Mouse (Mus musculus) MEL (cell line): ENCODE measurements around the gene Slc25a21. TPM values are rescaled to one million over a fixed set of nuclear protein-coding genes. Genes with fewer than 3 reads are reported as not detected.
A peak's percentile ranks its signal among the peaks of the same experiment; 100 is the strongest.

Experiments used
- DNase-seq: peaks from one replicate; pipeline ENCODE4 v3.0.0; 2011; ENCODE audit warnings: low read depth, low spot score
- H3K27ac ChIP-seq: 2 replicates; pipeline ENCODE4 v1.5.1; 2012; ENCODE audit warnings: low read depth, mild to moderate bottlenecking, control low read depth, low read length, moderate library complexity; ENCODE audit not compliant: control insufficient read depth
- H3K27me3 ChIP-seq, 2 experiments: fragments of 150-350 bp in 1 of 2; sonication (generic) in 1 of 2; 2 replicates each; pipeline ENCODE4 v1.6.1; 2012; ENCODE audit warnings: low read length in 2 of 2, mild to moderate bottlenecking in 2 of 2, improper control_type of control experiment in 1 of 2, moderate library complexity in 1 of 2; ENCODE audit not compliant: insufficient read depth in 2 of 2, control insufficient read depth in 1 of 2
- H3K36me3 ChIP-seq, 2 experiments: 2 replicates each; pipeline ENCODE4 v1.6.1; 2012 to 2014; ENCODE audit warnings: low read length in 2 of 2, improper control_type of control experiment in 1 of 2, inconsistent platforms in 1 of 2, mild to moderate bottlenecking in 1 of 2; ENCODE audit not compliant: insufficient read depth in 2 of 2, control insufficient read depth in 1 of 2
- H3K4me1 ChIP-seq, 2 experiments: fragments of 150-350 bp in 1 of 2; sonication (generic) in 1 of 2; 2 replicates each; pipeline ENCODE4 v1.6.1; 2012; ENCODE audit warnings: low read length in 2 of 2, improper control_type of control experiment in 1 of 2, mild to moderate bottlenecking in 1 of 2; ENCODE audit not compliant: insufficient read depth in 2 of 2, control insufficient read depth in 1 of 2
- H3K4me3 ChIP-seq, 2 experiments: fragments of 150-350 bp in 1 of 2; sonication (generic) in 1 of 2; 2 replicates each; pipeline ENCODE4 v1.5.1; 2012; ENCODE audit warnings: low read depth in 2 of 2, low read length in 2 of 2, mild to moderate bottlenecking in 2 of 2, moderate library complexity in 2 of 2, control low read depth in 1 of 2, improper control_type of control experiment in 1 of 2; ENCODE audit not compliant: control insufficient read depth in 1 of 2, insufficient read depth in 1 of 2
- H3K79me2 ChIP-seq: 2 replicates; pipeline ENCODE4 v1.6.1; 2012; ENCODE audit warnings: mild to moderate bottlenecking, low read length, moderate library complexity; ENCODE audit not compliant: control insufficient read depth, poor library complexity, insufficient read depth
- H3K9ac ChIP-seq: 2 replicates; pipeline ENCODE4 v1.6.1; 2012; ENCODE audit warnings: low read depth, mild to moderate bottlenecking, control low read depth, low read length, moderate library complexity; ENCODE audit not compliant: control insufficient read depth, poor library complexity, severe bottlenecking
- H3K9me3 ChIP-seq: fragments of 150-350 bp; sonication (generic); replicated peaks from 2 replicates; pipeline ENCODE4 v1.6.1; 2012; ENCODE audit warnings: mild to moderate bottlenecking, low read length, improper control_type of control experiment, moderate library complexity; ENCODE audit not compliant: insufficient read depth
- BHLHE40 ChIP-seq: IDR thresholded peaks from 2 replicates; pipeline ENCODE4 v1.6.1; 2012; ENCODE audit warnings: low read depth, mild to moderate bottlenecking, inconsistent platforms, low read length, improper control_type of control experiment, borderline replicate concordance
- CHD1 ChIP-seq: IDR thresholded peaks from 2 replicates; pipeline ENCODE4 v1.6.1; 2012; ENCODE audit warnings: low read depth, mild to moderate bottlenecking, inconsistent platforms, low read length, improper control_type of control experiment
- CHD2 ChIP-seq: IDR thresholded peaks from 2 replicates; pipeline ENCODE4 v1.6.1; 2011; ENCODE audit warnings: low read length, improper control_type of control experiment
- CTCF ChIP-seq, 3 experiments: IDR thresholded peaks in 2 of 3; conservative IDR thresholded peaks in 1 of 3; 2 replicates each; pipeline ENCODE4 v1.5.1; 2011 to 2012; ENCODE audit warnings: low read length in 3 of 3, low read depth in 2 of 3, mild to moderate bottlenecking in 2 of 3, improper control_type of control experiment in 1 of 3, inconsistent platforms in 1 of 3, mixed read lengths in 1 of 3, moderate library complexity in 1 of 3; ENCODE audit not compliant: control insufficient read depth in 1 of 3, insufficient read depth in 1 of 3, poor library complexity in 1 of 3, severe bottlenecking in 1 of 3
- ELF1 ChIP-seq: IDR thresholded peaks from 2 replicates; pipeline ENCODE4 v1.6.1; 2014; ENCODE audit warnings: low read depth, mild to moderate bottlenecking, inconsistent platforms, low read length, improper control_type of control experiment, moderate library complexity
- EP300 ChIP-seq, 2 experiments: IDR thresholded peaks; 2 replicates each; pipeline ENCODE4 v1.6.1; 2011; ENCODE audit warnings: improper control_type of control experiment in 2 of 2, low read length in 2 of 2, low read depth in 1 of 2, mild to moderate bottlenecking in 1 of 2
- ETS1 ChIP-seq: IDR thresholded peaks from 2 replicates; pipeline ENCODE4 v1.6.1; 2012; ENCODE audit warnings: low read depth, mild to moderate bottlenecking, inconsistent platforms, low read length, improper control_type of control experiment, moderate library complexity
- GABPA ChIP-seq: IDR thresholded peaks from 2 replicates; pipeline ENCODE4 v1.6.1; 2012; ENCODE audit warnings: low read depth, mild to moderate bottlenecking, inconsistent platforms, low read length, improper control_type of control experiment, moderate library complexity
- GATA1 ChIP-seq: IDR thresholded peaks from 2 replicates; pipeline ENCODE4 v1.6.1; 2011; ENCODE audit warnings: low read depth, low read length, improper control_type of control experiment
- HCFC1 ChIP-seq: IDR thresholded peaks from 2 replicates; pipeline ENCODE4 v1.6.1; 2012; ENCODE audit warnings: low read depth, mild to moderate bottlenecking, inconsistent platforms, low read length, improper control_type of control experiment, moderate library complexity
- JUND ChIP-seq: IDR thresholded peaks from 2 replicates; pipeline ENCODE4 v1.6.1; 2011; ENCODE audit warnings: low read depth, mild to moderate bottlenecking, improper control_type of control experiment, low read length
- KAT2A ChIP-seq: conservative IDR thresholded peaks from 2 replicates; pipeline ENCODE4 v1.6.1; 2012; ENCODE audit warnings: low read depth, low read length, improper control_type of control experiment, inconsistent platforms
- MAFK ChIP-seq: IDR thresholded peaks from 2 replicates; pipeline ENCODE4 v1.6.1; 2011; ENCODE audit warnings: low read depth, mild to moderate bottlenecking, low read length, improper control_type of control experiment, borderline replicate concordance
- MAX ChIP-seq: IDR thresholded peaks from 2 replicates; pipeline ENCODE4 v1.6.1; 2011; ENCODE audit warnings: low read length, improper control_type of control experiment
- MAZ ChIP-seq: IDR thresholded peaks from 2 replicates; pipeline ENCODE4 v1.6.1; 2012; ENCODE audit warnings: low read depth, mild to moderate bottlenecking, inconsistent platforms, low read length, improper control_type of control experiment
- MEF2A ChIP-seq: IDR thresholded peaks from 2 replicates; pipeline ENCODE4 v1.6.1; 2014; ENCODE audit warnings: low read depth, mild to moderate bottlenecking, inconsistent platforms, low read length, improper control_type of control experiment; ENCODE audit not compliant: poor library complexity, insufficient replicate concordance, severe bottlenecking; ENCODE audit errors: extremely low read depth
- MXI1 ChIP-seq: IDR thresholded peaks from 2 replicates; pipeline ENCODE4 v1.6.1; 2011; ENCODE audit warnings: mild to moderate bottlenecking, low read depth, low read length, improper control_type of control experiment
- MYB ChIP-seq: IDR thresholded peaks from 2 replicates; pipeline ENCODE4 v1.6.1; 2011; ENCODE audit warnings: mild to moderate bottlenecking, low read depth, low read length, improper control_type of control experiment
- MYC ChIP-seq: IDR thresholded peaks from 2 replicates; pipeline ENCODE4 v1.6.1; 2011; ENCODE audit warnings: low read depth, mild to moderate bottlenecking, low read length, improper control_type of control experiment, moderate library complexity
- NELFE ChIP-seq: IDR thresholded peaks from 2 replicates; pipeline ENCODE4 v1.6.1; 2011; ENCODE audit warnings: low read depth, low read length, improper control_type of control experiment
- NRF1 ChIP-seq: IDR thresholded peaks from 2 replicates; pipeline ENCODE4 v1.6.1; 2014; ENCODE audit warnings: low read depth, mild to moderate bottlenecking, inconsistent platforms, low read length, improper control_type of control experiment, moderate library complexity; ENCODE audit not compliant: poor library complexity, insufficient read depth, severe bottlenecking
- POLR2A ChIP-seq, 2 experiments: IDR thresholded peaks; 2 replicates each; pipeline ENCODE4 v1.6.1; 2011 to 2012; ENCODE audit warnings: low read length in 2 of 2, mild to moderate bottlenecking in 2 of 2, control low read depth in 1 of 2, improper control_type of control experiment in 1 of 2, low read depth in 1 of 2, moderate library complexity in 1 of 2; ENCODE audit not compliant: control insufficient read depth in 1 of 2, insufficient read depth in 1 of 2, poor library complexity in 1 of 2
- POLR2AphosphoS2 ChIP-seq: IDR thresholded peaks from 2 replicates; pipeline ENCODE4 v1.6.1; 2011; ENCODE audit warnings: low read length, improper control_type of control experiment
- POLR2AphosphoS5 ChIP-seq: IDR thresholded peaks from 2 replicates; pipeline ENCODE4 v1.6.1; 2012; ENCODE audit warnings: low read depth, borderline replicate concordance, mild to moderate bottlenecking, inconsistent platforms, low read length, moderate library complexity, mixed read lengths
- RAD21 ChIP-seq: IDR thresholded peaks from 2 replicates; pipeline ENCODE4 v1.6.1; 2011; ENCODE audit warnings: mild to moderate bottlenecking, low read depth, low read length, improper control_type of control experiment
- RCOR1 ChIP-seq: IDR thresholded peaks from 2 replicates; pipeline ENCODE4 v1.6.1; 2012; ENCODE audit warnings: low read depth, mild to moderate bottlenecking, inconsistent platforms, low read length, improper control_type of control experiment
- SIN3A ChIP-seq: IDR thresholded peaks from 2 replicates; pipeline ENCODE4 v1.6.1; 2012; ENCODE audit warnings: low read length, improper control_type of control experiment, inconsistent platforms
- SMC3 ChIP-seq: IDR thresholded peaks from 2 replicates; pipeline ENCODE4 v1.6.1; 2011; ENCODE audit warnings: low read depth, low read length, improper control_type of control experiment
- TAL1 ChIP-seq: IDR thresholded peaks from 2 replicates; pipeline ENCODE4 v1.6.1; 2012; ENCODE audit warnings: mild to moderate bottlenecking, inconsistent platforms, low read length, moderate library complexity, mixed read lengths
- TBP ChIP-seq: IDR thresholded peaks from 2 replicates; pipeline ENCODE4 v1.8.0; 2011; ENCODE audit warnings: low read depth, low read length, improper control_type of control experiment
- TCF12 ChIP-seq: IDR thresholded peaks from 2 replicates; pipeline ENCODE4 v1.6.1; 2014; ENCODE audit warnings: low read depth, mild to moderate bottlenecking, inconsistent platforms, low read length, improper control_type of control experiment, moderate library complexity
- UBTF ChIP-seq: IDR thresholded peaks from 2 replicates; pipeline ENCODE4 v1.6.1; 2012; ENCODE audit warnings: low read depth, mild to moderate bottlenecking, inconsistent platforms, low read length, improper control_type of control experiment, moderate library complexity, borderline replicate concordance; ENCODE audit not compliant: insufficient read depth
- USF1 ChIP-seq: IDR thresholded peaks from 2 replicates; pipeline ENCODE4 v1.6.1; 2014; ENCODE audit warnings: low read depth, mild to moderate bottlenecking, inconsistent platforms, low read length, improper control_type of control experiment, moderate library complexity
- USF2 ChIP-seq, 2 experiments: IDR thresholded peaks; 2 replicates each; pipeline ENCODE4 v1.6.1; 2011 to 2012; ENCODE audit warnings: improper control_type of control experiment in 2 of 2, low read length in 2 of 2, borderline replicate concordance in 1 of 2, inconsistent platforms in 1 of 2, low read depth in 1 of 2, mild to moderate bottlenecking in 1 of 2; ENCODE audit not compliant: insufficient read depth in 1 of 2
- ZKSCAN1 ChIP-seq: IDR thresholded peaks from 2 replicates; pipeline ENCODE4 v1.6.1; 2012; ENCODE audit warnings: low read depth, mild to moderate bottlenecking, inconsistent platforms, low read length, improper control_type of control experiment, moderate library complexity
- ZMIZ1 ChIP-seq: IDR thresholded peaks from 2 replicates; pipeline ENCODE4 v1.6.1; 2012; ENCODE audit warnings: low read depth, mild to moderate bottlenecking, inconsistent platforms, low read length, improper control_type of control experiment, moderate library complexity
- ZNF384 ChIP-seq: IDR thresholded peaks from 2 replicates; pipeline ENCODE4 v1.6.1; 2012; ENCODE audit warnings: low read depth, mild to moderate bottlenecking, inconsistent platforms, low read length, improper control_type of control experiment
- polyA plus RNA-seq, 2 experiments: library from polyadenylated mRNA; stranded (reverse) in 1 of 2; unstranded in 1 of 2; fragments of >175 nt in 1 of 2; fragments of >200 nt in 1 of 2; gene quantifications; 2 replicates each; pipeline versions ENCODE4 v1.2.1 to v1.2.4; 2012; ENCODE audit warnings: low replicate concordance in 2 of 2, low read depth in 1 of 2; ENCODE audit not compliant: insufficient read length in 2 of 2, insufficient read depth in 1 of 2, missing spikeins in 1 of 2
- total RNA-seq: library from RNA; depleted of rRNA; stranded (reverse); fragments of 300-350 nt; gene quantifications from 2 replicates; pipeline ENCODE4 v1.2.3, GENCODE M21; 2012

Slc25a21 gene
- total and polyA plus RNA-seq, 3 experiments = 14.7 to 18.3 TPM; not detected in 1

DNA sequence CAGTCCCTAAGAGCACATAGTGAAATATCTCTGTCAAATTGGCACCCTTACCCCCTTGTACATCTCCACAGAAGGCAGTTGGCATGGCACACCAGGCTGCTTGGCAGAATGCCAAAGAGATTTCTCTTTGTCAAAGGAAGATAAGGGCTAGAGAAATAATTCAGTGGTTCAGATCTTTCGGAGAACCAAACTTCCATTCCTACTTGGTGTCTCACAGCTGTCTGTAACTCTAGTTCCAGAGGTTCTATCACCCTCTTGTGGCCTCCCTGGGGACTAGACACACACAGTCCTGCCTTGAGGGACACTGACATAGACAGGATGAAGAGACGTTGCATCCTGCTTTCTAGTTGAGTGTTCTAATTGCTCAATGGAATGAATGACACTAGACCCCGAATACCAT is 2.7 kb downstream of the Slc25a21 start:
- Histone ChIP-seq H3K36me3 (peaks cover 0 to 13% of the 10 kb centered on the region in 2 experiments; a peak in 2 of 4 replicates), H3K4me1 (peaks cover 8 to 10% of the 10 kb centered on the region in 2 experiments), H3K9me3 (no peaks in the 10 kb centered on the region), H3K9ac (peak overlapping the region; percentile 19; the same call in 1 of the 2 replicates), H3K4me3 (peak overlapping the region in 1 of 2 experiments; percentile 99; a peak in 2 of 4 replicates), H3K27ac (peak overlapping the region; percentile 7), H3K79me2 (peaks cover 15% of the 10 kb centered on the region), H3K27me3 (no peaks in the 10 kb centered on the region)
- DNase-seq = peak; percentile 93
- TF ChIP-seq TBP (peak; percentile 66; the same call in 1 of the 2 replicates), SIN3A (peak; percentile 94), ETS1 (peak; percentile 85), MXI1 (peak; percentile 60), TCF12 (peak; percentile 67), POLR2AphosphoS2 (no peak; the same call in 1 of the 2 replicates), EP300 (IDR thresholded peaks at IDR 0.05; ENCODE audit: low read depth in 1 of 2, low read length in 2 of 2) (peak; percentile 76 to 84), CTCF (IDR thresholded peaks at IDR 0.05 in 2 of 3, conservative IDR thresholded peaks at IDR 0.05 in 1 of 3; ENCODE audit: control insufficient read depth in 1 of 3, insufficient read depth in 1 of 3, low read depth in 2 of 3, low read length in 3 of 3, poor library complexity in 1 of 3, severe bottlenecking in 1 of 3) (peak; percentile 66 to 91 (median 66)), CHD2 (no peak), KAT2A (0 out of 2 replicates have a peak, but pooled peaks have one; percentile 10), ZKSCAN1 (no peak), POLR2A (IDR thresholded peaks at IDR 0.05; ENCODE audit: control insufficient read depth in 1 of 2, insufficient read depth in 1 of 2, low read depth in 1 of 2, low read length in 2 of 2, poor library complexity in 1 of 2) (0 out of 4 replicates have a peak, but pooled peaks of 1 of the 2 experiments have one; percentile 29), RCOR1 (peak; percentile 70), MAX (peak; percentile 64; the same call in 1 of the 2 replicates), MAFK (peak; percentile 35; the same call in 1 of the 2 replicates), CHD1 (peak; percentile 84; the same call in 1 of the 2 replicates), ELF1 (peak; percentile 38; the same call in 1 of the 2 replicates), USF1 (no peak), GABPA (no peak), ZMIZ1 (no peak), GATA1 (peak; percentile 83), HCFC1 (peak; percentile 31; the same call in 1 of the 2 replicates), MYB (no peak), MAZ (peak; percentile 38; the same call in 1 of the 2 replicates), NRF1 (no peak), JUND (no peak), MEF2A (no peak), NELFE (peak; percentile 33; the same call in 1 of the 2 replicates), RAD21 (peak; percentile 88), USF2 (IDR thresholded peaks at IDR 0.05; ENCODE audit: borderline replicate concordance in 1 of 2, insufficient read depth in 1 of 2, low read depth in 1 of 2, low read length in 2 of 2) (no peak), TAL1 (no peak), SMC3 (peak; percentile 75), UBTF (no peak), POLR2AphosphoS5 (no peak), MYC (peak; percentile 63), ZNF384 (no peak), BHLHE40 (no peak)
